Mouse (Mus musculus): ENCODE measurements around the gene Olfr92.
"Not testable (repeated sequence)": the region's sequence is repeated elsewhere in the genome, so short reads cannot be mapped to it uniquely, and the experiment has no call there.

Gene Olfr92

GRCm38 (mm10) chr17:37119988-37120387, at the start of gene Olfr92:
Gene Olfr92, minus strand, starts transcription at chr17:37120088.
- DNase-seq: no peak

- DNase-seq: no peak
Measured at GRCm38 (mm10) chr17:37161394-37161793, 41.5 kb upstream of the Olfr92 start, which contains the start of gene Olfr93. Gene Olfr93, minus strand, starts transcription at chr17:37161494.

- DNase-seq: not testable (repeated sequence)
Measured at GRCm38 (mm10) chr17:37131366-37131765, 11.5 kb upstream of the Olfr92 start.

GRCm38 (mm10) chr17:37098178-37098577, 21.7 kb downstream of the Olfr92 start, which contains the start of gene Olfr91:
Gene Olfr91, minus strand, starts transcription at chr17:37098278.
- no peak for DNase-seq

GRCm38 (mm10) chr17:37093289-37093688, 26.6 kb downstream of the Olfr92 start:
- no peak for DNase-seq

- DNase-seq: no peak
Measured at GRCm38 (mm10) chr17:37092198-37092597, 27.7 kb downstream of the Olfr92 start.

GRCm38 (mm10) chr17:37088399-37088798, 31.5 kb downstream of the Olfr92 start, which contains the start of gene Olfr90:
Gene Olfr90, minus strand, starts transcription at chr17:37088499.
- no peak for DNase-seq

- DNase-seq: no peak
Measured at GRCm38 (mm10) chr17:37085545-37085944, 34.3 kb downstream of the Olfr92 start.

GRCm38 (mm10) chr17:37084632-37085031, 35.3 kb downstream of the Olfr92 start:
- DNase-seq: no peak

- DNase-seq: peak in 1 of 2 experiments; percentile 73
Measured at GRCm38 (mm10) chr17:37083327-37083726, 36.6 kb downstream of the Olfr92 start.

GRCm38 (mm10) chr17:37081659-37082058, 38.2 kb downstream of the Olfr92 start:
- no peak for DNase-seq

- DNase-seq: peak; percentile 60 to 73
Measured at GRCm38 (mm10) chr17:37080119-37080518, 39.8 kb downstream of the Olfr92 start.

- DNase-seq: no peak
Measured at GRCm38 (mm10) chr17:37078990-37079389, 40.9 kb downstream of the Olfr92 start.

- DNase-seq: no peak
Measured at GRCm38 (mm10) chr17:37078193-37078592, 41.7 kb downstream of the Olfr92 start.

- DNase-seq: no peak
Measured at GRCm38 (mm10) chr17:37075766-37076165, 44.1 kb downstream of the Olfr92 start.

- no peak for DNase-seq
Measured at GRCm38 (mm10) chr17:37075181-37075580, 44.7 kb downstream of the Olfr92 start.

- DNase-seq: no peak
Measured at GRCm38 (mm10) chr17:37072730-37073276, 47.1 kb downstream of the Olfr92 start.

- no peak for DNase-seq
Measured at GRCm38 (mm10) chr17:37072080-37072729, 47.7 kb downstream of the Olfr92 start.

GRCm38 (mm10) chr17:37070121-37070520, 49.8 kb downstream of the Olfr92 start:
- no peak for DNase-seq

- DNase-seq: no peak
Measured at GRCm38 (mm10) chr17:37067861-37068260, 52.0 kb downstream of the Olfr92 start.

GRCm38 (mm10) chr17:37065993-37066392, 53.9 kb downstream of the Olfr92 start:
- DNase-seq: no peak

- no peak for DNase-seq
Measured at GRCm38 (mm10) chr17:37063686-37064495, 56.0 kb downstream of the Olfr92 start.

GRCm38 (mm10) chr17:37063063-37063462, 56.8 kb downstream of the Olfr92 start:
- no peak for DNase-seq
